Mouse (Mus musculus) liver, adult 2 months (tissue): ENCODE data around the gene Nav2. TPM values are rescaled to one million over a fixed set of nuclear protein-coding genes. Genes with fewer than 3 reads are reported as not detected.
A peak's percentile ranks its signal among the peaks of the same experiment; 100 is the strongest.

Experiments
- DNase-seq: peaks from one replicate; pipeline ENCODE4 v3.0.0-alpha.2; 2011; ENCODE audit warnings: low read depth, low spot score; ENCODE audit errors: extremely low read depth
- H3K27ac ChIP-seq: fragments of 200-500 bp; replicated peaks from 2 replicates; pipeline ENCODE4 v1.5.1; 2012; ENCODE audit warnings: low read depth, mild to moderate bottlenecking, control low read depth, inconsistent platforms, low read length; ENCODE audit not compliant: insufficient read depth
- H3K27me3 ChIP-seq: fragments of 200-500 bp; 2 replicates; pipeline ENCODE4 v1.6.1; 2012; ENCODE audit warnings: mild to moderate bottlenecking, moderate library complexity, low read length, inconsistent platforms; ENCODE audit not compliant: control insufficient read depth, insufficient read depth
- H3K36me3 ChIP-seq: fragments of 200-500 bp; 2 replicates; pipeline ENCODE4 v1.6.1; 2012; ENCODE audit warnings: low read length, inconsistent platforms; ENCODE audit not compliant: control insufficient read depth, insufficient read depth
- H3K4me1 ChIP-seq: fragments of 200-500 bp; 2 replicates; pipeline ENCODE4 v1.6.1; 2011; ENCODE audit warnings: low read length; ENCODE audit not compliant: control insufficient read depth, insufficient read depth
- H3K4me3 ChIP-seq: fragments of 200-500 bp; 2 replicates; pipeline ENCODE4 v1.5.1; 2011; ENCODE audit warnings: low read depth, mild to moderate bottlenecking, control low read depth, low read length, moderate library complexity; ENCODE audit not compliant: insufficient read depth
- H3K79me2 ChIP-seq: fragments of 200-500 bp; 2 replicates; pipeline ENCODE4 v1.6.1; 2012; ENCODE audit warnings: inconsistent platforms, mild to moderate bottlenecking, low read length, moderate library complexity; ENCODE audit not compliant: control insufficient read depth, insufficient read depth
- H3K9ac ChIP-seq: fragments of 200-500 bp; 2 replicates; pipeline ENCODE4 v1.6.1; 2012; ENCODE audit warnings: low read depth, mild to moderate bottlenecking, control low read depth, inconsistent platforms, low read length
- CTCF ChIP-seq: fragments of 200-500 bp; IDR thresholded peaks from 2 replicates; pipeline ENCODE4 v1.5.1; 2011; ENCODE audit warnings: low read depth, low read length, control low read depth
- POLR2A ChIP-seq: fragments of 200-500 bp; IDR thresholded peaks from 2 replicates; pipeline ENCODE4 v1.6.1; 2011; ENCODE audit warnings: low read length, control low read depth; ENCODE audit not compliant: insufficient read depth; ENCODE audit errors: extremely low read depth
- WGBS: fragments of 180-500 bp; shearing (Covaris S2); methylation state at CpG from one replicate; pipeline ENCODE4 v1.1.7; 2018; 5-methylcytosine and 5-hydroxymethylcytosine counted together
- polyA plus RNA-seq: library from polyadenylated mRNA; depleted of rRNA; stranded (reverse); fragments of >200 nt; gene quantifications from 2 replicates; pipeline ENCODE4 v1.2.3, GENCODE M21; 2012
- total RNA-seq: library from RNA; depleted of rRNA; stranded (reverse); fragments of >200 nt; gene quantifications from 2 replicates; pipeline ENCODE4 v1.2.3, GENCODE M21; 2014

The Nav2 gene
- total and polyA plus RNA-seq, 2 experiments: 11.1 to 17.6 TPM

- Histone ChIP-seq H3K4me3 (peak overlapping the region; percentile 2; the same call in 1 of the 2 replicates), H3K4me1 (peaks cover 6% of the 10 kb centered on the region; the same call in 1 of the 2 replicates), H3K36me3 (no peaks in the 10 kb centered on the region), H3K9ac (peak overlapping the region; percentile 9; the same call in 1 of the 2 replicates), H3K27me3 (no peaks in the 10 kb centered on the region), H3K79me2 (no peaks in the 10 kb centered on the region; the same call in 1 of the 2 replicates), H3K27ac (peak overlapping the region; percentile 46)
- TF ChIP-seq POLR2A (no peak), CTCF (no peak)
- WGBS: 22% methylated on average over 11 of the region's 11 CpGs
- peak; percentile 98 for DNase-seq
Observed at GRCm38 (mm10) chr7:49351596-49352258, 443.2 kb downstream of the Nav2 start.

GRCm38 (mm10) chr7:49357441-49358165 is 449.1 kb downstream of the Nav2 start:
- Histone ChIP-seq H3K4me3 (no peak overlapping the region), H3K27ac (no peak overlapping the region), H3K27me3 (no peaks in the 10 kb centered on the region), H3K4me1 (no peaks in the 10 kb centered on the region), H3K9ac (no peak overlapping the region), H3K36me3 (no peaks in the 10 kb centered on the region), H3K79me2 (no peaks in the 10 kb centered on the region; the same call in 1 of the 2 replicates)
- WGBS: 66% methylated on average over 17 of the region's 18 CpGs
- DNase-seq: peak; percentile 58
- TF ChIP-seq POLR2A: no peak
- TF ChIP-seq CTCF: no peak

GRCm38 (mm10) chr7:49359120-49359519 is 450.6 kb downstream of the Nav2 start:
- H3K36me3 ChIP-seq: no peaks in the 10 kb centered on the region
- DNase-seq: no peak
- 97% methylated on average over 3 of the region's 3 CpGs for WGBS
- H3K9ac ChIP-seq: no peak overlapping the region
- H3K79me2 ChIP-seq: no peaks in the 10 kb centered on the region; the same call in 1 of the 2 replicates
- no peak overlapping the region for H3K27ac ChIP-seq
- TF ChIP-seq POLR2A: no peak
- H3K4me1 ChIP-seq: no peaks in the 10 kb centered on the region
- no peak overlapping the region for H3K4me3 ChIP-seq
- H3K27me3 ChIP-seq: no peaks in the 10 kb centered on the region

GRCm38 (mm10) chr7:49360597-49360996 is 452.1 kb downstream of the Nav2 start:
- no peak overlapping the region for H3K27ac ChIP-seq
- no peak overlapping the region for H3K4me3 ChIP-seq
- H3K36me3 ChIP-seq: no peaks in the 10 kb centered on the region
- DNase-seq: no peak
- H3K27me3 ChIP-seq: no peaks in the 10 kb centered on the region
- no peaks in the 10 kb centered on the region for H3K4me1 ChIP-seq
- H3K9ac ChIP-seq: no peak overlapping the region
- H3K79me2 ChIP-seq: no peaks in the 10 kb centered on the region
- TF ChIP-seq CTCF (no peak), POLR2A (no peak)
- 85% methylated on average over 3 of the region's 3 CpGs for WGBS

GRCm38 (mm10) chr7:49361465-49362090 is 453.1 kb downstream of the Nav2 start:
- Histone ChIP-seq H3K27ac (no peak overlapping the region), H3K9ac (no peak overlapping the region), H3K4me3 (no peak overlapping the region), H3K36me3 (no peaks in the 10 kb centered on the region), H3K4me1 (no peaks in the 10 kb centered on the region), H3K27me3 (no peaks in the 10 kb centered on the region), H3K79me2 (no peaks in the 10 kb centered on the region)
- 91% methylated on average over 9 of the region's 9 CpGs for WGBS
- no peak for DNase-seq
- TF ChIP-seq CTCF (no peak), POLR2A (no peak)
